Comparison of ENCODE assay signal across 25 mouse cellular contexts in the genomic region with DNA sequence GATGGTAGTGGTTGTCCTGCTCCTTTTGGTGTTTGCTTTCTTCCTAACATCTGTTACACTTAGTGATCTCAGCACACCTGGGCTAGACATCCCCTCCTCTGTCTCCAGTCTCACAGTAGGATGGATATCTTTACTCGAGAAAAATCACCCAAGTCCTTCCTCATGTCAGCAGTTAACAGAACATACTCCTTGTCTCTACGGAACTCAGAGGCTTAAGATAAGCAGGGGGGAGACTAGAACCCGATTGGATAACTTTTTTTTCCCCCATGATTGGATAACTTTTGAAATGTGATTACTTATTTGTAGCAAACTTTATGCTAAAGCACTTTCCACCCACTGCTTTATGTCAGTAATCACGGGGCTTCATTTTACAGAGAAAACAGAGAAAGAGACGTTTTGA.
"Had no signal": no experiment of that assay in that cellular context is flagged by ENCODE, and none has a peak within 500 bp of the region (broad histone marks: within the 10 kb centered on the region; RNA-seq: fewer than 3 reads in every experiment).

No protein-coding gene starts in this region.

- H3K9me3 ChIP-seq: embryonic facial prominence, embryonic 10.5 days; embryonic facial prominence, embryonic 12.5 days; embryonic facial prominence, embryonic 13.5 days; embryonic facial prominence, embryonic 15.5 days; forebrain, embryonic 10.5 days; forebrain, embryonic 12.5 days; forebrain, embryonic 13.5 days; forebrain, embryonic 15.5 days had no signal

- H3K27me3 ChIP-seq: embryonic facial prominence, embryonic 12.5 days; embryonic facial prominence, embryonic 13.5 days; embryonic facial prominence, embryonic 15.5 days; forebrain, embryonic 12.5 days; forebrain, embryonic 13.5 days; forebrain, embryonic 15.5 days had no signal

- H3K4me1 ChIP-seq: embryonic facial prominence, embryonic 10.5 days; embryonic facial prominence, embryonic 12.5 days; embryonic facial prominence, embryonic 13.5 days; forebrain, embryonic 10.5 days; forebrain, embryonic 12.5 days had no signal

- H3K9ac ChIP-seq: embryonic facial prominence, embryonic 12.5 days; embryonic facial prominence, embryonic 13.5 days; embryonic facial prominence, embryonic 15.5 days; forebrain, embryonic 12.5 days; forebrain, embryonic 13.5 days; forebrain, embryonic 15.5 days; forebrain, postnatal 0 days had no signal

- DNase-seq: cerebellum, adult 9-10 months; cerebellum, adult 9-11 months; cerebellum, postnatal 10 days; cerebellum, postnatal 14 days; cerebellum, postnatal 25 days; cerebellum, postnatal 36 days; embryo, embryonic 11 days; forebrain, postnatal 0 days; gastrocnemius, adult 2 months; gastrocnemius, postnatal 10 days; gastrocnemius, postnatal 14 days; gastrocnemius, postnatal 25 days; gastrocnemius, postnatal 36 days; heart, adult 11 months; heart, adult 18-20 months; heart, adult 2 months had no signal

- H3K4me3 ChIP-seq: embryonic facial prominence, embryonic 10.5 days; embryonic facial prominence, embryonic 12.5 days; embryonic facial prominence, embryonic 13.5 days; embryonic facial prominence, embryonic 15.5 days; erythroblast, embryonic 14.5 days; forebrain, embryonic 10.5 days; forebrain, embryonic 12.5 days; forebrain, embryonic 13.5 days; forebrain, embryonic 15.5 days; gastrocnemius, adult 2 months; heart, adult 2 months had no signal

- H3K27ac ChIP-seq: embryonic facial prominence, embryonic 10.5 days; embryonic facial prominence, embryonic 12.5 days; embryonic facial prominence, embryonic 13.5 days; embryonic facial prominence, embryonic 15.5 days; forebrain, embryonic 10.5 days; forebrain, embryonic 12.5 days; forebrain, embryonic 13.5 days; forebrain, embryonic 15.5 days; gastrocnemius, adult 2 months; heart, adult 2 months had no signal

- H3K36me3 ChIP-seq: embryonic facial prominence, embryonic 12.5 days; embryonic facial prominence, embryonic 13.5 days; embryonic facial prominence, embryonic 15.5 days; forebrain, embryonic 12.5 days; forebrain, embryonic 15.5 days had no signal
